Mouse (Mus musculus): ENCODE measurements at regions not wholly inside any gene's neighbourhood (a gene's known extent, or its start where the extent isn't known, plus 50 kb on each side); places are given as distances from the start of the nearest gene placed in this dataset.

- TF ChIP-seq CTCF (conservative IDR thresholded peaks at IDR 0.05; ENCODE audit: insufficient read depth, insufficient read length, low read depth, low read length) (no peak), POLR2A (IDR thresholded peaks at IDR 0.05; ENCODE audit: low read depth, low read length) (no peak)
Observed at GRCm38 (mm10) chr13:52371986-52372385, 159.1 kb downstream of the Diras2 start.
